Mouse (Mus musculus) left cerebral cortex, postnatal 25 days (tissue): ENCODE measurements around the gene Ccdc141. TPM values are rescaled to one million over a fixed set of nuclear protein-coding genes. Genes with fewer than 3 reads are reported as not detected.

Experiments used
- DNase-seq, 2 experiments: peaks; one replicate each; pipeline ENCODE4 v3.0.0; 2022; ENCODE audit warnings: low spot score in 2 of 2, mixed read lengths in 1 of 2
- intact Hi-C: fragments of 180-260 bp; cut with DNase I; formaldehyde crosslinking; loops from one replicate; pipeline ENCODE4 v1.15.1; 2025
- total RNA-seq, 2 experiments: library from RNA; stranded (reverse); gene quantifications; 2 replicates each; pipeline ENCODE4 v1.2.3; 2021

Ccdc141 gene
- total RNA-seq, 2 experiments from 2014 or later: 17.2 to 24.5 TPM

GRCm38 (mm10) chr2:76998351-76998750 lies 172.1 kb downstream of the Ccdc141 start:
- intact Hi-C loops: no loop called here
- DNase-seq: no peak

- peak; percentile 32 to 79 for DNase-seq
These were observed 177.8 kb downstream of the Ccdc141 start for GRCm38 (mm10) chr2:76992493-76993201.

GRCm38 (mm10) chr2:76987317-76987716 lies 183.1 kb downstream of the Ccdc141 start:
- DNase-seq: no peak
- intact Hi-C loops: no loop called here

More at GRCm38 (mm10) chr2:76992493-76993201, 177.8 kb downstream of the Ccdc141 start:
- intact Hi-C loops: no loop called here

GRCm38 (mm10) chr2:76984384-76984783 lies 186.1 kb downstream of the Ccdc141 start:
- intact Hi-C loops: no loop called here
- no peak for DNase-seq

GRCm38 (mm10) chr2:76983601-76984000 lies 186.8 kb downstream of the Ccdc141 start:
- intact Hi-C loops: no loop called here
- DNase-seq: no peak

GRCm38 (mm10) chr2:76982391-76983145 lies 187.9 kb downstream of the Ccdc141 start, which contains the start of gene Ttn:
TSS of gene Ttn (minus strand) at chr2:76982547.
- intact Hi-C loops: no loop called here

GRCm38 (mm10) chr2:76981717-76982116 lies 188.7 kb downstream of the Ccdc141 start:
- intact Hi-C loops: no loop called here
- DNase-seq: no peak

More at GRCm38 (mm10) chr2:76982391-76983145, 187.9 kb downstream of the Ccdc141 start, which contains the start of gene Ttn:
- no peak for DNase-seq

GRCm38 (mm10) chr2:76980146-76980545 lies 190.3 kb downstream of the Ccdc141 start:
- intact Hi-C loops: no loop called here

GRCm38 (mm10) chr2:76977650-76978049 lies 192.8 kb downstream of the Ccdc141 start:
- intact Hi-C loops: loop anchor here (10.0 kb wide), 1 partner anchor 227 kb away; no protein-coding TSS in a partner anchor
- DNase-seq: no peak

More at GRCm38 (mm10) chr2:76980146-76980545, 190.3 kb downstream of the Ccdc141 start:
- DNase-seq: no peak

- no peak for DNase-seq
- intact Hi-C loops: loop anchor here (5.0 to 10.0 kb wide), 4 partner anchors 110 to 1050 kb away; no protein-coding TSS in a partner anchor
These were observed 198.4 kb downstream of the Ccdc141 start for GRCm38 (mm10) chr2:76972051-76972450.

GRCm38 (mm10) chr2:76971069-76971468 lies 199.4 kb downstream of the Ccdc141 start:
- intact Hi-C loops: loop anchor here (5.0 to 10.0 kb wide), 4 partner anchors 111 to 1051 kb away; no protein-coding TSS in a partner anchor
- no peak for DNase-seq

GRCm38 (mm10) chr2:76970669-76971068 lies 199.8 kb downstream of the Ccdc141 start:
- no peak for DNase-seq
- intact Hi-C loops: loop anchor here (1.0 to 10.0 kb wide), 5 partner anchors 112 to 1052 kb away; no protein-coding TSS in a partner anchor

GRCm38 (mm10) chr2:76970204-76970603 lies 200.2 kb downstream of the Ccdc141 start:
- no peak for DNase-seq
- intact Hi-C loops: loop anchor here (1.0 to 10.0 kb wide), 5 partner anchors 112 to 1052 kb away; no protein-coding TSS in a partner anchor

- no peak for DNase-seq
- intact Hi-C loops: loop anchor here (1.0 to 10.0 kb wide), 7 partner anchors 40 to 1053 kb away; no protein-coding TSS in a partner anchor
These were observed 200.8 kb downstream of the Ccdc141 start for GRCm38 (mm10) chr2:76969637-76970036.

GRCm38 (mm10) chr2:76968919-76969318 lies 201.5 kb downstream of the Ccdc141 start:
- intact Hi-C loops: loop anchor here (1.0 to 5.0 kb wide), 2 partner anchors 40 to 102 kb away; no protein-coding TSS in a partner anchor
- peak; percentile 69 to 82 for DNase-seq

GRCm38 (mm10) chr2:76966582-76966981 lies 203.9 kb downstream of the Ccdc141 start:
- intact Hi-C loops: loop anchor here (5.0 kb wide), 1 partner anchor 99 kb away; no protein-coding TSS in a partner anchor
- DNase-seq: no peak

- intact Hi-C loops: loop anchor here (5.0 kb wide), 1 partner anchor 99 kb away; no protein-coding TSS in a partner anchor
- DNase-seq: no peak
These were observed 204.4 kb downstream of the Ccdc141 start for GRCm38 (mm10) chr2:76966013-76966412.

GRCm38 (mm10) chr2:76965542-76965941 lies 204.9 kb downstream of the Ccdc141 start:
- no peak for DNase-seq
- intact Hi-C loops: loop anchor here (5.0 kb wide), 1 partner anchor 98 kb away; no protein-coding TSS in a partner anchor

GRCm38 (mm10) chr2:76962045-76962432 lies 208.4 kb downstream of the Ccdc141 start:
- no peak for DNase-seq
- intact Hi-C loops: no loop called here
